Mouse (Mus musculus): ENCODE results near the gene Dock4. TPM values are rescaled to one million over a fixed set of nuclear protein-coding genes. Genes with fewer than 3 reads are reported as not detected.

The Dock4 gene
- polyA plus RNA-seq, 1 experiment, result 2.6 TPM

GRCm38 (mm10) chr12:40511643-40512369, 66.1 kb downstream of the Dock4 start:
- no peak overlapping the region for H3K27ac ChIP-seq (replicated peaks; ENCODE audit: low read depth, low read length)
- no peak overlapping the region for H3K4me3 ChIP-seq (ENCODE audit: insufficient read depth, low read depth, low read length)
- H3K4me1 ChIP-seq (ENCODE audit: control insufficient read depth, insufficient read depth, insufficient read length, low read length), result peaks cover 21% of the 10 kb centered on the region

GRCm38 (mm10) chr12:40512370-40512693, 66.6 kb downstream of the Dock4 start:
- H3K4me1 ChIP-seq (ENCODE audit: control insufficient read depth, insufficient read depth, insufficient read length, low read length), result peaks cover 21% of the 10 kb centered on the region
- no peak overlapping the region for H3K27ac ChIP-seq (replicated peaks; ENCODE audit: low read depth, low read length)
- H3K4me3 ChIP-seq (ENCODE audit: insufficient read depth, low read depth, low read length), result no peak overlapping the region

GRCm38 (mm10) chr12:40512994-40513393, 67.2 kb downstream of the Dock4 start:
- H3K4me3 ChIP-seq (ENCODE audit: insufficient read depth, low read depth, low read length), result no peak overlapping the region
- H3K27ac ChIP-seq (replicated peaks; ENCODE audit: low read depth, low read length), result no peak overlapping the region
- peaks cover 18% of the 10 kb centered on the region for H3K4me1 ChIP-seq (ENCODE audit: control insufficient read depth, insufficient read depth, insufficient read length, low read length)

- peaks cover 12% of the 10 kb centered on the region for H3K4me1 ChIP-seq (ENCODE audit: control insufficient read depth, insufficient read depth, insufficient read length, low read length)
- H3K27ac ChIP-seq (replicated peaks; ENCODE audit: low read depth, low read length), result no peak overlapping the region
- no peak overlapping the region for H3K4me3 ChIP-seq (ENCODE audit: insufficient read depth, low read depth, low read length)
Observed at GRCm38 (mm10) chr12:40514021-40514420, 68.3 kb downstream of the Dock4 start.

- no peak overlapping the region for H3K4me3 ChIP-seq (ENCODE audit: insufficient read depth, low read depth, low read length)
- no peak overlapping the region for H3K27ac ChIP-seq (replicated peaks; ENCODE audit: low read depth, low read length)
- H3K4me1 ChIP-seq (ENCODE audit: control insufficient read depth, insufficient read depth, insufficient read length, low read length), result peaks cover 5% of the 10 kb centered on the region; the same call in 1 of the 2 replicates
Observed at GRCm38 (mm10) chr12:40522468-40522867, 76.7 kb downstream of the Dock4 start.

- H3K27ac ChIP-seq (replicated peaks; ENCODE audit: low read depth, low read length), result no peak overlapping the region
- H3K4me1 ChIP-seq (ENCODE audit: control insufficient read depth, insufficient read depth, insufficient read length, low read length), result peaks cover 5% of the 10 kb centered on the region; the same call in 1 of the 2 replicates
- H3K4me3 ChIP-seq (ENCODE audit: insufficient read depth, low read depth, low read length), result no peak overlapping the region
Observed at GRCm38 (mm10) chr12:40523020-40523419, 77.3 kb downstream of the Dock4 start.

GRCm38 (mm10) chr12:40525045-40525444, 79.3 kb downstream of the Dock4 start:
- Histone ChIP-seq H3K27ac (replicated peaks; ENCODE audit: low read depth, low read length) (no peak overlapping the region), H3K4me3 (ENCODE audit: insufficient read depth, low read depth, low read length) (no peak overlapping the region), H3K4me1 (ENCODE audit: control insufficient read depth, insufficient read depth, insufficient read length, low read length) (peaks cover 5% of the 10 kb centered on the region; the same call in 1 of the 2 replicates)

- Histone ChIP-seq H3K4me1 (ENCODE audit: control insufficient read depth, insufficient read depth, insufficient read length, low read length) (peaks cover 12% of the 10 kb centered on the region; the same call in 1 of the 2 replicates), H3K27ac (replicated peaks; ENCODE audit: low read depth, low read length) (peak overlapping the region; percentile 40), H3K4me3 (ENCODE audit: insufficient read depth, low read depth, low read length) (no peak overlapping the region)
Observed at GRCm38 (mm10) chr12:40535655-40536618, 90.2 kb downstream of the Dock4 start.

- peaks cover 8% of the 10 kb centered on the region; the same call in 1 of the 2 replicates for H3K4me1 ChIP-seq (ENCODE audit: control insufficient read depth, insufficient read depth, insufficient read length, low read length)
- H3K27ac ChIP-seq (replicated peaks; ENCODE audit: low read depth, low read length), result no peak overlapping the region
- H3K4me3 ChIP-seq (ENCODE audit: insufficient read depth, low read depth, low read length), result no peak overlapping the region
Observed at GRCm38 (mm10) chr12:40537826-40538225, 92.1 kb downstream of the Dock4 start.

GRCm38 (mm10) chr12:40538318-40538717, 92.6 kb downstream of the Dock4 start:
- Histone ChIP-seq H3K4me1 (ENCODE audit: control insufficient read depth, insufficient read depth, insufficient read length, low read length) (peaks cover 8% of the 10 kb centered on the region; the same call in 1 of the 2 replicates), H3K4me3 (ENCODE audit: insufficient read depth, low read depth, low read length) (no peak overlapping the region), H3K27ac (replicated peaks; ENCODE audit: low read depth, low read length) (no peak overlapping the region)

GRCm38 (mm10) chr12:40538780-40539179, 93.0 kb downstream of the Dock4 start:
- Histone ChIP-seq H3K4me1 (ENCODE audit: control insufficient read depth, insufficient read depth, insufficient read length, low read length) (peaks cover 9% of the 10 kb centered on the region; the same call in 1 of the 2 replicates), H3K4me3 (ENCODE audit: insufficient read depth, low read depth, low read length) (no peak overlapping the region), H3K27ac (replicated peaks; ENCODE audit: low read depth, low read length) (no peak overlapping the region)

GRCm38 (mm10) chr12:40544273-40544672, 98.5 kb downstream of the Dock4 start:
- no peak overlapping the region for H3K4me3 ChIP-seq (ENCODE audit: insufficient read depth, low read depth, low read length)
- peaks cover 7% of the 10 kb centered on the region; the same call in 1 of the 2 replicates for H3K4me1 ChIP-seq (ENCODE audit: control insufficient read depth, insufficient read depth, insufficient read length, low read length)
- no peak overlapping the region for H3K27ac ChIP-seq (replicated peaks; ENCODE audit: low read depth, low read length)

- Histone ChIP-seq H3K4me3 (ENCODE audit: insufficient read depth, low read depth, low read length) (no peak overlapping the region), H3K4me1 (ENCODE audit: control insufficient read depth, insufficient read depth, insufficient read length, low read length) (peaks cover 15% of the 10 kb centered on the region), H3K27ac (replicated peaks; ENCODE audit: low read depth, low read length) (no peak overlapping the region)
Observed at GRCm38 (mm10) chr12:40546827-40547226, 101.1 kb downstream of the Dock4 start.

- Histone ChIP-seq H3K27ac (replicated peaks; ENCODE audit: low read depth, low read length) (no peak overlapping the region), H3K4me3 (ENCODE audit: insufficient read depth, low read depth, low read length) (no peak overlapping the region), H3K4me1 (ENCODE audit: control insufficient read depth, insufficient read depth, insufficient read length, low read length) (peaks cover 14% of the 10 kb centered on the region)
Observed at GRCm38 (mm10) chr12:40551317-40551716, 105.6 kb downstream of the Dock4 start.

GRCm38 (mm10) chr12:40552201-40552600, 106.4 kb downstream of the Dock4 start:
- peaks cover 12% of the 10 kb centered on the region for H3K4me1 ChIP-seq (ENCODE audit: control insufficient read depth, insufficient read depth, insufficient read length, low read length)
- no peak overlapping the region for H3K4me3 ChIP-seq (ENCODE audit: insufficient read depth, low read depth, low read length)
- no peak overlapping the region for H3K27ac ChIP-seq (replicated peaks; ENCODE audit: low read depth, low read length)
